8 mouse cellular contexts compared by ENCODE assay signal in the genomic region with DNA sequence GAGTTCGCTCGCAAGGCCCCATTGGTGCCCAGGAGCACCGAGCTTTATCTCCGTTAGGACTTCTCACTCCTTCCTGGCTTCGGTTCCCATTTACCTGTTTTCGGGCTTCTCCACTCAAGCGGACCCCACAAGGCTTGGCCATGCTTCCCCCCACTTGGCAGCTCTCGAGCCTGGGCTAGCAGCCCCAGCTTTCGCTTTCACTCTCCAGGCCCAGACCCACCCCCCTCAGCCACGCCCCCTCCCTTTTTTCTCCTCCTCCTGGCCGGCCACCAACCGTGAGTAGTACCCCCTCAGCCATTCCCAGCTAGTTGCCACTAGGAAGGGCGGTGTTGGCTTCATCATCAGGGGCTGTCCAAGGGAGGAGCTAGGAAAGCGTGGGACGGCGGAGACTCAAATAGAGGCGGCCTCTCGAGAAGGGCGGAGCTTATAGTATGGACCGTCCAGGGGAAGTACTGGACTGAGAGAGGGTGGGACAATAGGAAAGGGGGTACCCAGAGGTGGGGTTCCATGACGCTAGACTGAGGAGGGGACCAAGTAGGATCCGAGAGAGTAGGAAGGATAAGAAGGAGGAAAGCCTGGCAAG. TPM values are rescaled to one million over a fixed set of nuclear protein-coding genes. Genes with fewer than 3 reads are reported as not detected.
DNase-seq lines count a peak whose midpoint lies in the region; ATAC-seq and TF ChIP-seq lines count a peak whose summit lies in the region.

TSS of gene Psme2 (minus strand) at position 366 of the 583 bp plus-strand sequence.

- H3K27me3 ChIP-seq in forebrain, embryonic 10.5 days (ENCODE audit: poor library complexity, severe bottlenecking), result no peaks in the 10 kb centered on the region
- H3K27me3 ChIP-seq in heart, embryonic 15.5 days, result no peaks in the 10 kb centered on the region
- H3K27me3 ChIP-seq in liver, embryonic 14.5 days (ENCODE audit: control insufficient read depth, insufficient read depth, low read length), result no peaks in the 10 kb centered on the region
- no peaks in the 10 kb centered on the region for H3K27me3 ChIP-seq in neural tube, embryonic 11.5 days (ENCODE audit: control insufficient read depth, insufficient read depth, low read length)
- H3K27me3 ChIP-seq in testis, adult 2 months (ENCODE audit: control insufficient read depth, insufficient read depth, low read length), result no peaks in the 10 kb centered on the region

- peak within 1 kb of the TSS; percentile 88 for H3K9ac ChIP-seq in heart, embryonic 15.5 days
- peak within 1 kb of the TSS; percentile 77 for H3K9ac ChIP-seq in liver, embryonic 14.5 days (replicated peaks)
- H3K9ac ChIP-seq in neural tube, embryonic 11.5 days (ENCODE audit: low read length), result peak within 1 kb of the TSS; percentile 83

- peaks cover 41% of the 10 kb centered on the region for H3K36me3 ChIP-seq in forebrain, embryonic 10.5 days (replicated peaks)
- H3K36me3 ChIP-seq in heart, embryonic 15.5 days, result peaks cover 24% of the 10 kb centered on the region
- peaks cover 11% of the 10 kb centered on the region for H3K36me3 ChIP-seq in liver, embryonic 14.5 days (replicated peaks; ENCODE audit: control insufficient read depth, insufficient read depth, low read depth)
- H3K36me3 ChIP-seq in neural tube, embryonic 11.5 days (ENCODE audit: control insufficient read depth, insufficient read depth, low read length), result peaks cover 7% of the 10 kb centered on the region
- no peaks in the 10 kb centered on the region for H3K36me3 ChIP-seq in testis, adult 2 months (ENCODE audit: control insufficient read depth, insufficient read depth, low read length)

- peak; percentile 96 for ATAC-seq in heart, embryonic 15.5 days (replicated peaks; ENCODE audit: insufficient number of reproducible peaks, insufficient read depth, low FRiP score, low read depth)
- peak; percentile 86 for ATAC-seq in liver, embryonic 14.5 days (ENCODE audit: insufficient read depth)
- ATAC-seq in neural tube, embryonic 11.5 days (ENCODE audit: insufficient read depth, low FRiP score, low TSS enrichment), result peak; percentile 96

- no peak; the same call in 1 of the 2 replicates for TF ChIP-seq CTCF in liver, embryonic 14.5 days (IDR thresholded peaks at IDR 0.05; ENCODE audit: low read depth)
- no peak for TF ChIP-seq CTCF in testis, adult 2 months (IDR thresholded peaks at IDR 0.05; ENCODE audit: control insufficient read depth, insufficient read depth, insufficient replicate concordance, low read depth, low read length)

- H3K4me1 ChIP-seq in forebrain, embryonic 10.5 days, result peaks cover 43% of the 10 kb centered on the region
- peaks cover 27% of the 10 kb centered on the region for H3K4me1 ChIP-seq in heart, embryonic 15.5 days (replicated peaks)
- H3K4me1 ChIP-seq in liver, embryonic 14.5 days (replicated peaks; ENCODE audit: control insufficient read depth in 2 of 2, insufficient read depth in 2 of 2, low read length in 1 of 2), result peaks cover 20 to 23% of the 10 kb centered on the region in 2 experiments
- H3K4me1 ChIP-seq in neural tube, embryonic 11.5 days (ENCODE audit: control insufficient read depth, insufficient read depth, low read length), result peaks cover 7% of the 10 kb centered on the region
- peaks cover 13% of the 10 kb centered on the region for H3K4me1 ChIP-seq in testis, adult 2 months (ENCODE audit: control insufficient read depth, insufficient read depth, low read length)

- no peak for TF ChIP-seq EP300 in liver, embryonic 14.5 days (IDR thresholded peaks at IDR 0.05; ENCODE audit: low read depth)

- peak within 1 kb of the TSS; percentile 94 for H3K4me3 ChIP-seq in forebrain, embryonic 10.5 days
- H3K4me3 ChIP-seq in heart, embryonic 15.5 days, result peak within 1 kb of the TSS; percentile 85
- H3K4me3 ChIP-seq in liver, embryonic 14.5 days (ENCODE audit: insufficient read depth in 1 of 2, low read depth in 2 of 2, low read length in 2 of 2), result peak within 1 kb of the TSS; percentile 79 to 96
- H3K4me3 ChIP-seq in neural tube, embryonic 11.5 days (ENCODE audit: low read depth, low read length), result peak within 1 kb of the TSS; percentile 85
- H3K4me3 ChIP-seq in testis, adult 2 months (ENCODE audit: control insufficient read depth, low read depth, low read length), result peak within 1 kb of the TSS; percentile 88

- TF ChIP-seq POLR2A in testis, adult 2 months (IDR thresholded peaks at IDR 0.05; ENCODE audit: control insufficient read depth, low read depth, low read length), result peak; percentile 25; the same call in 1 of the 2 replicates

- 1% methylated on average over 22 of the region's 22 CpGs for whole genome bisulfite sequencing in forebrain, embryonic 10.5 days
- WGBS in heart, embryonic 15.5 days, result under 1% methylated on average over 22 of the region's 22 CpGs
- WGBS in liver, embryonic 14.5 days (ENCODE audit: insufficient replicate concordance), result 0% methylated on average over 22 of the region's 22 CpGs
- WGBS in neural tube, embryonic 11.5 days, result under 1% methylated on average over 22 of the region's 22 CpGs

- peak within 1 kb of the TSS; percentile 92 for H3K4me2 ChIP-seq in heart, embryonic 15.5 days
- H3K4me2 ChIP-seq in liver, embryonic 14.5 days (ENCODE audit: low read depth), result peak within 1 kb of the TSS; percentile 75
- H3K4me2 ChIP-seq in neural tube, embryonic 11.5 days (ENCODE audit: low read depth), result peak within 1 kb of the TSS; percentile 98

- DNase-seq in CD8-positive naive resting alpha-beta T cell, adult 2 months (ENCODE audit: low read depth in 2 of 2, low spot score in 2 of 2), result peak; percentile 70 to 76
- DNase-seq in c-Kit-positive CD71-negative TER-119-negative erythroid progenitor cells, embryonic 14.5 days (ENCODE audit: low read depth), result peak; percentile 96
- DNase-seq in forebrain, embryonic 10.5 days (ENCODE audit: extremely low spot score, low spot score), result peak; percentile 92
- DNase-seq in kidney, postnatal 25 days, result peak; percentile 96 to 98
- peak; percentile 88 to 93 (median 92) for DNase-seq in liver, embryonic 14.5 days (ENCODE audit: low read depth in 3 of 3, low spot score in 3 of 3)
- peak; percentile 92 for DNase-seq in neural tube, embryonic 11.5 days (ENCODE audit: low spot score)

- H3K27ac ChIP-seq in forebrain, embryonic 10.5 days, result peak within 1 kb of the TSS; percentile 93
- H3K27ac ChIP-seq in heart, embryonic 15.5 days, result peak within 1 kb of the TSS; percentile 96
- peak within 1 kb of the TSS; percentile 97 for H3K27ac ChIP-seq in liver, embryonic 14.5 days
- H3K27ac ChIP-seq in neural tube, embryonic 11.5 days (ENCODE audit: low read depth, low read length), result peak within 1 kb of the TSS; percentile 86
- peak within 1 kb of the TSS; percentile 87 for H3K27ac ChIP-seq in testis, adult 2 months (ENCODE audit: control insufficient read depth, insufficient read depth, low read depth, low read length)

- H3K9me3 ChIP-seq in forebrain, embryonic 10.5 days, result no peaks in the 10 kb centered on the region
- H3K9me3 ChIP-seq in heart, embryonic 15.5 days (replicated peaks), result no peaks in the 10 kb centered on the region
- no peaks in the 10 kb centered on the region for H3K9me3 ChIP-seq in liver, embryonic 14.5 days (ENCODE audit: control insufficient read depth, low read length)
- no peaks in the 10 kb centered on the region for H3K9me3 ChIP-seq in neural tube, embryonic 11.5 days (ENCODE audit: control insufficient read depth, low read length)

RNA-seq across cellular contexts. Expression of gene Psme2, which starts in this region (rescaled TPM):
- 154 and 171 TPM in 2 replicates for polyA plus RNA-seq in forebrain, embryonic 10.5 days (2016; fragmentation: Nextera tagmentation; extraction: Ambion mirVana)
- polyA plus RNA-seq in heart, embryonic 15.5 days (2015; fragmentation: Nextera tagmentation; extraction: Ambion mirVana), result 203 and 215 TPM in 2 replicates
- 36.2 and 56.0 TPM in 2 replicates for polyA plus RNA-seq in liver, embryonic 14.5 days (2012; rRNA removed)
- polyA plus RNA-seq in liver, embryonic 14.5 days (2014; fragmentation: Nextera tagmentation; extraction: Ambion mirVana), result 181 and 190 TPM in 2 replicates
- 188 and 218 TPM in 2 replicates for polyA plus RNA-seq in neural tube, embryonic 11.5 days (2014; fragmentation: Nextera tagmentation; extraction: Ambion mirVana)
- 10.2 and 14.9 TPM in 2 replicates for polyA plus RNA-seq in testis, adult 2 months (2012; rRNA removed)

Comparison
In these comparisons a context has a peak if more than half of its experiments do, and no peak if none do; other contexts are left out.
1. Peak in every context shown above with its lines: DNase-seq, ATAC-seq, H3K4me3 ChIP-seq and H3K27ac ChIP-seq.